Mouse (Mus musculus) hindbrain, embryonic 12.5 days (tissue): ENCODE data around the gene Ip6k3. TPM values are rescaled to one million over a fixed set of nuclear protein-coding genes. Genes with fewer than 3 reads are reported as not detected.
A peak's percentile ranks its signal among the peaks of the same experiment; 100 is the strongest.

Experiments
- ATAC-seq: fragments of 200-750 bp; cut with Nextera tagmentation; 2 replicates; pipeline ENCODE4 v1.8.0; 2017; ENCODE audit warnings: moderate TSS enrichment; ENCODE audit not compliant: low FRiP score
- H3K27ac ChIP-seq: fragments of 300-500 bp; sonication (generic); 2 replicates; pipeline ENCODE4 v1.5.1; 2016; ENCODE audit warnings: mild to moderate bottlenecking
- H3K27me3 ChIP-seq: fragments of 300-500 bp; sonication (generic); 2 replicates; pipeline ENCODE4 v1.6.1; 2016; ENCODE audit warnings: mild to moderate bottlenecking
- H3K36me3 ChIP-seq: fragments of 300-500 bp; sonication (generic); 2 replicates; pipeline ENCODE4 v1.6.1; 2016; ENCODE audit warnings: mild to moderate bottlenecking
- H3K4me1 ChIP-seq: fragments of 300-500 bp; sonication (generic); 2 replicates; pipeline ENCODE4 v1.6.1; 2016
- H3K4me2 ChIP-seq: fragments of 300-500 bp; sonication (generic); replicated peaks from 2 replicates; pipeline ENCODE4 v1.6.1; 2016; ENCODE audit warnings: mild to moderate bottlenecking
- H3K4me3 ChIP-seq: fragments of 300-500 bp; sonication (generic); 2 replicates; pipeline ENCODE4 v1.5.1; 2016; ENCODE audit warnings: mild to moderate bottlenecking
- H3K9ac ChIP-seq: fragments of 300-500 bp; sonication (generic); 2 replicates; pipeline ENCODE4 v1.6.1; 2016; ENCODE audit warnings: mild to moderate bottlenecking, moderate library complexity
- H3K9me3 ChIP-seq: fragments of 300-500 bp; sonication (generic); replicated peaks from 2 replicates; pipeline ENCODE4 v1.6.1; 2016; ENCODE audit warnings: mild to moderate bottlenecking
- WGBS: fragments of 180-500 bp; shearing (Covaris S2); methylation state at CpG from one replicate; pipeline ENCODE4 v1.1.7; 2016; 5-methylcytosine and 5-hydroxymethylcytosine counted together
- polyA plus RNA-seq: library from polyadenylated mRNA; unstranded; fragments of >200 nt; fragmentation: Nextera tagmentation; extraction: Ambion mirVana; gene quantifications from 2 replicates; pipeline ENCODE4 v1.2.1, GENCODE M21; 2016

Gene Ip6k3
- polyA plus RNA-seq, result 0.40 and 0.54 TPM in 2 replicates

- WGBS, result 55% methylated on average over 4 of the region's 4 CpGs
- Histone ChIP-seq H3K4me2 (no peak within 1 kb of the TSS), H3K27me3 (no peaks in the 10 kb centered on the region), H3K4me3 (no peak within 1 kb of the TSS), H3K9me3 (no peaks in the 10 kb centered on the region), H3K4me1 (peaks cover 9% of the 10 kb centered on the region), H3K27ac (no peak within 1 kb of the TSS), H3K9ac (no peak within 1 kb of the TSS), H3K36me3 (no peaks in the 10 kb centered on the region)
- no peak for ATAC-seq
These were observed at the start of gene Ip6k3 for GRCm38 (mm10) chr17:27167545-27167944. Ip6k3 (minus strand) TSS chr17:27167795.

- Histone ChIP-seq H3K9ac (no peak overlapping the region), H3K36me3 (no peaks in the 10 kb centered on the region), H3K4me2 (no peak overlapping the region), H3K27me3 (no peaks in the 10 kb centered on the region), H3K9me3 (no peaks in the 10 kb centered on the region), H3K4me1 (peaks cover 31% of the 10 kb centered on the region), H3K4me3 (no peak overlapping the region), H3K27ac (0 out of 2 replicates have a peak overlapping the region, but pooled peaks have one; percentile 44)
- peak; percentile 80 for ATAC-seq
- WGBS, result 3% methylated on average over 11 of the region's 11 CpGs
These were observed 45.4 kb upstream of the Ip6k3 start for GRCm38 (mm10) chr17:27212768-27213525.

- peak overlapping the region; percentile 44; the same call in 1 of the 2 replicates for H3K27ac ChIP-seq
- no peaks in the 10 kb centered on the region for H3K27me3 ChIP-seq
- H3K9ac ChIP-seq, result no peak overlapping the region
- no peaks in the 10 kb centered on the region for H3K36me3 ChIP-seq
- H3K4me3 ChIP-seq, result no peak overlapping the region
- H3K4me1 ChIP-seq, result peaks cover 29% of the 10 kb centered on the region
- 39% methylated on average over 6 of the region's 6 CpGs for WGBS
- ATAC-seq, result no peak
- H3K9me3 ChIP-seq, result no peaks in the 10 kb centered on the region
- no peak overlapping the region for H3K4me2 ChIP-seq
These were observed 44.4 kb upstream of the Ip6k3 start for GRCm38 (mm10) chr17:27212006-27212405.

GRCm38 (mm10) chr17:27207113-27207707 lies 39.6 kb upstream of the Ip6k3 start:
- Histone ChIP-seq H3K9me3 (no peaks in the 10 kb centered on the region), H3K36me3 (peaks cover 2% of the 10 kb centered on the region; the same call in 1 of the 2 replicates), H3K4me2 (no peak overlapping the region), H3K4me1 (peaks cover 44% of the 10 kb centered on the region), H3K9ac (no peak overlapping the region), H3K4me3 (no peak overlapping the region), H3K27me3 (no peaks in the 10 kb centered on the region), H3K27ac (peak overlapping the region; percentile 24; the same call in 1 of the 2 replicates)
- 72% methylated on average over 11 of the region's 11 CpGs for WGBS
- ATAC-seq, result no peak

- Histone ChIP-seq H3K9me3 (no peaks in the 10 kb centered on the region), H3K4me2 (peak within 1 kb of the TSS; percentile 88), H3K4me3 (peak within 1 kb of the TSS; percentile 97), H3K9ac (peak within 1 kb of the TSS; percentile 100), H3K36me3 (peaks cover 30% of the 10 kb centered on the region), H3K27me3 (no peaks in the 10 kb centered on the region), H3K27ac (peak within 1 kb of the TSS; percentile 99), H3K4me1 (peaks cover 48% of the 10 kb centered on the region)
- 5% methylated on average over 88 of the region's 97 CpGs for WGBS
- ATAC-seq, result peak; percentile 90
These were observed 36.7 kb upstream of the Ip6k3 start, which contains the start of gene Lemd2 for GRCm38 (mm10) chr17:27204075-27204909. Lemd2 (minus strand) TSS chr17:27204469.

- H3K36me3 ChIP-seq, result peaks cover 37% of the 10 kb centered on the region
- no peaks in the 10 kb centered on the region for H3K9me3 ChIP-seq
- peaks cover 48% of the 10 kb centered on the region for H3K4me1 ChIP-seq
- peak overlapping the region; percentile 99 for H3K27ac ChIP-seq
- peak overlapping the region; percentile 100 for H3K9ac ChIP-seq
- peak overlapping the region; percentile 88 for H3K4me2 ChIP-seq
- under 1% methylated on average over 68 of the region's 74 CpGs for WGBS
- ATAC-seq, result peak; percentile 57
- H3K4me3 ChIP-seq, result peak overlapping the region; percentile 97
- H3K27me3 ChIP-seq, result no peaks in the 10 kb centered on the region
These were observed 35.9 kb upstream of the Ip6k3 start for GRCm38 (mm10) chr17:27203358-27204074.

GRCm38 (mm10) chr17:27202919-27203357 lies 35.3 kb upstream of the Ip6k3 start:
- Histone ChIP-seq H3K36me3 (peaks cover 42% of the 10 kb centered on the region), H3K4me3 (peak overlapping the region; percentile 97), H3K9me3 (no peaks in the 10 kb centered on the region), H3K9ac (peak overlapping the region; percentile 100), H3K27ac (peak overlapping the region; percentile 99), H3K4me2 (peak overlapping the region; percentile 88), H3K4me1 (peaks cover 48% of the 10 kb centered on the region), H3K27me3 (no peaks in the 10 kb centered on the region)
- WGBS, result 44% methylated on average over 14 of the region's 14 CpGs
- ATAC-seq, result no peak

- H3K4me1 ChIP-seq, result peaks cover 44% of the 10 kb centered on the region
- ATAC-seq, result no peak
- no peak overlapping the region for H3K4me3 ChIP-seq
- no peaks in the 10 kb centered on the region for H3K9me3 ChIP-seq
- no peak overlapping the region for H3K9ac ChIP-seq
- peaks cover 51% of the 10 kb centered on the region for H3K36me3 ChIP-seq
- no peak overlapping the region for H3K27ac ChIP-seq
- H3K4me2 ChIP-seq, result no peak overlapping the region
- no peaks in the 10 kb centered on the region for H3K27me3 ChIP-seq
- WGBS, result 84% methylated on average over 2 of the region's 2 CpGs
These were observed 34.4 kb upstream of the Ip6k3 start for GRCm38 (mm10) chr17:27201981-27202380.

GRCm38 (mm10) chr17:27200801-27201200 lies 33.2 kb upstream of the Ip6k3 start:
- Histone ChIP-seq H3K27ac (no peak overlapping the region), H3K4me1 (peaks cover 46% of the 10 kb centered on the region), H3K4me3 (no peak overlapping the region), H3K9me3 (no peaks in the 10 kb centered on the region), H3K27me3 (no peaks in the 10 kb centered on the region), H3K4me2 (no peak overlapping the region), H3K36me3 (peaks cover 62% of the 10 kb centered on the region), H3K9ac (0 out of 2 replicates have a peak overlapping the region, but pooled peaks have one; percentile 13)
- ATAC-seq, result no peak
- WGBS, result 81% methylated on average over 11 of the region's 11 CpGs

GRCm38 (mm10) chr17:27199864-27200263 lies 32.3 kb upstream of the Ip6k3 start:
- no peak overlapping the region for H3K4me3 ChIP-seq
- no peak overlapping the region for H3K27ac ChIP-seq
- no peak for ATAC-seq
- no peaks in the 10 kb centered on the region for H3K27me3 ChIP-seq
- H3K36me3 ChIP-seq, result peaks cover 72% of the 10 kb centered on the region
- no peaks in the 10 kb centered on the region for H3K9me3 ChIP-seq
- peaks cover 45% of the 10 kb centered on the region for H3K4me1 ChIP-seq
- 71% methylated on average over 7 of the region's 7 CpGs for WGBS
- H3K4me2 ChIP-seq, result no peak overlapping the region
- no peak overlapping the region for H3K9ac ChIP-seq

- no peak overlapping the region for H3K9ac ChIP-seq
- WGBS, result 98% methylated on average over 9 of the region's 9 CpGs
- H3K36me3 ChIP-seq, result peaks cover 78% of the 10 kb centered on the region
- no peak overlapping the region for H3K4me2 ChIP-seq
- no peak overlapping the region for H3K4me3 ChIP-seq
- no peak overlapping the region for H3K27ac ChIP-seq
- H3K27me3 ChIP-seq, result no peaks in the 10 kb centered on the region
- ATAC-seq, result no peak
- peaks cover 44% of the 10 kb centered on the region for H3K4me1 ChIP-seq
- H3K9me3 ChIP-seq, result no peaks in the 10 kb centered on the region
These were observed 31.6 kb upstream of the Ip6k3 start for GRCm38 (mm10) chr17:27199205-27199604.
